Mouse (Mus musculus) liver, embryonic 14.5 days (tissue): Measurements from ENCODE around the gene Egfl7. TPM values are rescaled to one million over a fixed set of nuclear protein-coding genes. Genes with fewer than 3 reads are reported as not detected.

Source experiments
- ATAC-seq: fragments of 200-750 bp; cut with Nextera tagmentation; 2 replicates; pipeline ENCODE4 v1.8.0; 2017; ENCODE audit warnings: moderate number of reproducible peaks, mild to moderate bottlenecking, moderate library complexity; ENCODE audit not compliant: insufficient read depth
- DNase-seq, 3 experiments: peaks; one replicate each; pipeline ENCODE4 v3.0.0-alpha.2; 2012 to 2013; ENCODE audit warnings: low read depth in 3 of 3, low spot score in 3 of 3
- H3K27ac ChIP-seq: fragments of 300-500 bp; sonication (generic); 2 replicates; pipeline ENCODE4 v1.5.1; 2014; ENCODE audit warnings: moderate library complexity, mild to moderate bottlenecking, control low read depth, inconsistent platforms
- H3K27me3 ChIP-seq: fragments of 300-500 bp; sonication (generic); 2 replicates; pipeline ENCODE4 v1.6.1; 2014; ENCODE audit warnings: mild to moderate bottlenecking, low read length, moderate library complexity; ENCODE audit not compliant: control insufficient read depth, insufficient read depth
- H3K36me3 ChIP-seq: fragments of 300-500 bp; sonication (generic); replicated peaks from 2 replicates; pipeline ENCODE4 v1.6.1; 2014; ENCODE audit warnings: low read depth; ENCODE audit not compliant: control insufficient read depth, insufficient read depth
- H3K4me1 ChIP-seq, 2 experiments: fragments of 200-500 bp in 1 of 2; fragments of 300-500 bp in 1 of 2; sonication (generic) in 1 of 2; replicated peaks; 2 replicates each; pipeline ENCODE4 v1.6.1; 2012 to 2014; ENCODE audit warnings: antibody characterized with exemption in 1 of 2, inconsistent platforms in 1 of 2, low read length in 1 of 2; ENCODE audit not compliant: control insufficient read depth in 2 of 2, insufficient read depth in 2 of 2
- H3K4me2 ChIP-seq: fragments of 300-500 bp; sonication (generic); 2 replicates; pipeline ENCODE4 v1.6.1; 2014; ENCODE audit warnings: low read depth, mild to moderate bottlenecking, control low read depth, moderate library complexity
- H3K4me3 ChIP-seq, 2 experiments: fragments of 200-500 bp in 1 of 2; fragments of 300-500 bp in 1 of 2; sonication (generic) in 1 of 2; 2 replicates each; pipeline ENCODE4 v1.5.1; 2012 to 2014; ENCODE audit warnings: low read depth in 2 of 2, low read length in 2 of 2, mild to moderate bottlenecking in 2 of 2, control low read depth in 1 of 2, inconsistent platforms in 1 of 2, moderate library complexity in 1 of 2; ENCODE audit not compliant: insufficient read depth in 1 of 2
- H3K9ac ChIP-seq: fragments of 300-500 bp; sonication (generic); replicated peaks from 2 replicates; pipeline ENCODE4 v1.6.1; 2014; ENCODE audit warnings: mild to moderate bottlenecking, control low read depth, moderate library complexity
- H3K9me3 ChIP-seq: fragments of 300-500 bp; sonication (generic); 2 replicates; pipeline ENCODE4 v1.6.1; 2016; ENCODE audit warnings: low read length, mixed read lengths; ENCODE audit not compliant: control insufficient read depth
- CTCF ChIP-seq: IDR thresholded peaks from 2 replicates; pipeline ENCODE4 v1.5.1; 2016; ENCODE audit warnings: antibody characterized with exemption, low read depth, control low read depth
- EP300 ChIP-seq: IDR thresholded peaks from 2 replicates; pipeline ENCODE4 v1.6.1; 2016; ENCODE audit warnings: antibody characterized with exemption, low read depth
- WGBS: fragments of 180-500 bp; shearing (Covaris S2); extraction: QIAGEN DNeasy Blood & Tissue Kit; methylation state at CpG from one replicate; pipeline ENCODE4 v1.1.7; 2014; ENCODE audit not compliant: insufficient replicate concordance; 5-methylcytosine and 5-hydroxymethylcytosine counted together
- polyA plus RNA-seq, 2 experiments: library from polyadenylated mRNA; depleted of rRNA in 1 of 2; stranded (reverse) in 1 of 2; unstranded in 1 of 2; fragments of >200 nt; fragmentation: Nextera tagmentation in 1 of 2; extraction: Ambion mirVana in 1 of 2; gene quantifications; 2 replicates each; pipeline versions ENCODE4 v1.2.1 to v1.2.3; 2012 to 2014

Gene Egfl7
- polyA plus RNA-seq, 2 experiments = 47.6 to 68.0 TPM

- 71% methylated on average over 8 of the region's 8 CpGs for WGBS
- peaks cover 0 to 5% of the 10 kb centered on the region in 2 experiments; a peak in 1 of 4 replicates for H3K4me1 ChIP-seq
- DNase-seq (no peak), ATAC-seq (no peak)
- peaks cover 7% of the 10 kb centered on the region for H3K27me3 ChIP-seq
- no peak overlapping the region for H3K9ac ChIP-seq
- H3K4me3 ChIP-seq = no peak overlapping the region
- no peak overlapping the region for H3K4me2 ChIP-seq
- no peak overlapping the region for H3K27ac ChIP-seq
- H3K9me3 ChIP-seq = no peaks in the 10 kb centered on the region
- H3K36me3 ChIP-seq = no peaks in the 10 kb centered on the region
- TF ChIP-seq EP300 (no peak), CTCF (0 out of 2 replicates have a peak, but pooled peaks have one; percentile 13)
Observed at GRCm38 (mm10) chr2:26605331-26605730, 25.5 kb downstream of the Egfl7 start.

- peaks cover 0 to 3% of the 10 kb centered on the region in 2 experiments; a peak in 1 of 4 replicates for H3K4me1 ChIP-seq
- no peak overlapping the region for H3K9ac ChIP-seq
- no peak for TF ChIP-seq CTCF
- no peak for TF ChIP-seq EP300
- WGBS = 45% methylated on average over 3 of the region's 3 CpGs
- H3K4me3 ChIP-seq = no peak overlapping the region
- no peaks in the 10 kb centered on the region for H3K36me3 ChIP-seq
- no peak for ATAC-seq
- peaks cover 7% of the 10 kb centered on the region for H3K27me3 ChIP-seq
- no peak overlapping the region for H3K27ac ChIP-seq
- H3K4me2 ChIP-seq = no peak overlapping the region
- DNase-seq = no peak
- no peaks in the 10 kb centered on the region for H3K9me3 ChIP-seq
Observed at GRCm38 (mm10) chr2:26606579-26606978, 26.8 kb downstream of the Egfl7 start.

- WGBS = 46% methylated on average over 6 of the region's 6 CpGs
- no peak overlapping the region for H3K4me2 ChIP-seq
- ATAC-seq = no peak
Observed at GRCm38 (mm10) chr2:26607056-26607910, 27.5 kb downstream of the Egfl7 start.

GRCm38 (mm10) chr2:26608781-26609180 lies 29.0 kb downstream of the Egfl7 start:
- H3K36me3 ChIP-seq = no peaks in the 10 kb centered on the region
- no peak for ATAC-seq

More at GRCm38 (mm10) chr2:26607056-26607910, 27.5 kb downstream of the Egfl7 start:
- H3K9me3 ChIP-seq = no peaks in the 10 kb centered on the region
- TF ChIP-seq EP300 (no peak), CTCF (no peak)
- no peak overlapping the region for H3K9ac ChIP-seq
- peaks cover 0 to 3% of the 10 kb centered on the region in 2 experiments; a peak in 1 of 4 replicates for H3K4me1 ChIP-seq
- no peak for DNase-seq
- no peaks in the 10 kb centered on the region for H3K36me3 ChIP-seq
- no peak overlapping the region for H3K27ac ChIP-seq
- no peak overlapping the region for H3K4me3 ChIP-seq
- peaks cover 7% of the 10 kb centered on the region for H3K27me3 ChIP-seq

GRCm38 (mm10) chr2:26609261-26609661 lies 29.4 kb downstream of the Egfl7 start:
- Histone ChIP-seq H3K4me1 (no peaks in the 10 kb centered on the region), H3K4me3 (no peak overlapping the region), H3K9me3 (no peaks in the 10 kb centered on the region), H3K36me3 (no peaks in the 10 kb centered on the region), H3K27ac (no peak overlapping the region), H3K9ac (no peak overlapping the region), H3K27me3 (peaks cover 4% of the 10 kb centered on the region), H3K4me2 (no peak overlapping the region)
- ATAC-seq (no peak), DNase-seq (no peak)
- TF ChIP-seq EP300 (no peak), CTCF (no peak)

More at GRCm38 (mm10) chr2:26608781-26609180, 29.0 kb downstream of the Egfl7 start:
- H3K4me2 ChIP-seq = no peak overlapping the region
- no peaks in the 10 kb centered on the region for H3K9me3 ChIP-seq
- TF ChIP-seq CTCF (no peak), EP300 (no peak)
- peaks cover 7% of the 10 kb centered on the region for H3K27me3 ChIP-seq
- H3K4me3 ChIP-seq = no peak overlapping the region
- DNase-seq = no peak
- H3K9ac ChIP-seq = no peak overlapping the region
- no peak overlapping the region for H3K27ac ChIP-seq
- H3K4me1 ChIP-seq = no peaks in the 10 kb centered on the region
